Mouse (Mus musculus): ENCODE results near the gene Ms4a2.

Gene Ms4a2

GRCm38 (mm10) chr19:11602026-11602425 lies 21.5 kb downstream of the Ms4a2 start:
- in situ Hi-C loops (cut with MboI; ENCODE audit: unreplicated experiment in 2 of 2): loop anchor here (5.0 to 25.0 kb wide), 6 partner anchors 245 to 813 kb away; partner anchors contain the start of gene Olfr1441 (in 2 of the 2)

- in situ Hi-C loops (cut with MboI; ENCODE audit: unreplicated experiment in 2 of 2): loop anchor here (5.0 to 25.0 kb wide), 6 partner anchors 244 to 813 kb away; partner anchors contain the start of gene Olfr1441 (in 2 of the 2)
These were observed 22.2 kb downstream of the Ms4a2 start for GRCm38 (mm10) chr19:11601349-11601748.

GRCm38 (mm10) chr19:11589891-11590449 lies 33.5 kb downstream of the Ms4a2 start:
- in situ Hi-C loops (cut with MboI; ENCODE audit: unreplicated experiment in 2 of 2): no loop called here

- in situ Hi-C loops (cut with MboI; ENCODE audit: unreplicated experiment in 2 of 2): no loop called here
These were observed 34.3 kb downstream of the Ms4a2 start for GRCm38 (mm10) chr19:11589205-11589604.

GRCm38 (mm10) chr19:11574965-11575364 lies 48.6 kb downstream of the Ms4a2 start:
- in situ Hi-C loops (cut with MboI; ENCODE audit: unreplicated experiment in 2 of 2): no loop called here
